Mouse (Mus musculus) erythroblast, adult 5-6 weeks (primary cell): ENCODE results near the gene Cstf1. TPM values are rescaled to one million over a fixed set of nuclear protein-coding genes. Genes with fewer than 3 reads are reported as not detected.

Experiments
- ATAC-seq: replicated peaks from 2 replicates; pipeline ENCODE4 v1.8.0; 2016; ENCODE audit warnings: moderate number of reproducible peaks, mild to moderate bottlenecking, moderate TSS enrichment, inconsistent platforms; ENCODE audit not compliant: poor library complexity, low FRiP score, severe bottlenecking
- total RNA-seq, 2 experiments: library from RNA; stranded (forward) in 1 of 2; stranded (reverse) in 1 of 2; fragments of 150-400 nt in 1 of 2; fragments of 200-764, 138-1000 nt in 1 of 2; gene quantifications; 2 replicates each; pipeline versions ENCODE4 v1.2.3 to v1.2.4; 2015 to 2017; ENCODE audit warnings: low replicate concordance in 2 of 2

Cstf1 gene
- total RNA-seq, 2 experiments from 2014 or later = 5.6 to 6.3 TPM

DNA sequence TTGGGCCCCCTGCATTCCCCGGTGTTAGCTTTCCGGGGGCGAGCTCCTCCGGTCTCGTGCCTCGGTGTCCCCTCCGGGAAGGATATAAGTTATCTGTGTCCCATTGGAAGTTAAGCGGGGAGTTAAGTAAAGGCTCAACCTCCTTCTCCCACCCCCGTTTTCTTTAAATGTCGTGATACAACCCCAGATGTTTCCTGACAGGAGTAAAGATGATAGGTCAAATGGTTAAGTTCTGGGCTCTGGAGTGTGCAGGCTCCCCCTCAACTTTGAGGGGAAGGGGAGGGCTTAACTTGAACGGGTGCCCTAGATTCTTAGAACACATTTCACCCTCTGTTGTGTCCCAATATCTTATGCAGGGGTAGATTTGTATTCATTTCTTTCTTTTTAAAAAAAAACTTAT is 777 bp downstream of the Cstf1 start:
- no peak for ATAC-seq

DNA sequence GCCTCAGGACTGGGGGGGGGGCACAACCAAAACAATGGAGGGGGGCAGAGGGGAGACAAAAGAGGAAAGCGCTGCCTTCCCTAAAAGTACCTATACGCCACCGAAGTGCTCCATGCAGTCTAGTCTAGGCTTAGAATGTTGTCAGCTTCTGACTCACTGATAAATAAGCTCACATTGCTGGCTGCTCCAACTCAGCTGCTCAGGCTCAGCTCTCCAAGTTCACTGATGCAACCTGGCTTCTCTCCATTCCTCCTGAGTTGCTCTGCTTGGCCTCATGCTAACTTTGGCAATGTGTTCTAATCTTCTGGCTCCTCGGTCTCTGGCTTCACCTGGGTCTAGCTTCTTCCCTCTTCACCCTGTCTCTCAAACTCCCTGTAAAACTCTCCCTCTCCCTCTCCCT is 6.1 kb downstream of the Cstf1 start:
- no peak for ATAC-seq

DNA sequence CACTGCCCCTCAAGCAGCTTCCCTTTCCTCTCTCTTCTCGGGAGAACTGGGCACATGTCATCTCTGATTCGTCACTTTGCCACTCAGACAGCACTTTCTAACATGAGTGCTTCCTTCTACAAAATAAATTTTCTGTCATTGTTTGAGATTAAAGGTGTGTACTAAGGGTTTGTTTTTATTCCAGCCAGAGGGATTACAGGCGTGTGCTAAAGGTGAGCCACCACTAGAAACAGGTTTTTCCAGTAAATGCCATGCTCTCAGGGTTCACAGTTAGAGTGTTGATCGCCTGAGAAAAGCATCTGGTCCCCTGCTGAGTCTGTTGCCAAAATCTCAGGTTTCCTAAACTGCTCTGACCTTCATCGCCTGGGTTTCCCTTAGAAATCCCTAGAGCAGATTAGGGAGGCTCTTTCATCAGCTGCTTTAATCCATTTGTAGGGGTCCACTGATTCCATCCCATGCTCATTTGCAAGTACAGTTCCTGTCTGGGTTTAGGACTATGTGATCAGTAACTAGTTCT is 6.6 kb downstream of the Cstf1 start:
- ATAC-seq = no peak

DNA sequence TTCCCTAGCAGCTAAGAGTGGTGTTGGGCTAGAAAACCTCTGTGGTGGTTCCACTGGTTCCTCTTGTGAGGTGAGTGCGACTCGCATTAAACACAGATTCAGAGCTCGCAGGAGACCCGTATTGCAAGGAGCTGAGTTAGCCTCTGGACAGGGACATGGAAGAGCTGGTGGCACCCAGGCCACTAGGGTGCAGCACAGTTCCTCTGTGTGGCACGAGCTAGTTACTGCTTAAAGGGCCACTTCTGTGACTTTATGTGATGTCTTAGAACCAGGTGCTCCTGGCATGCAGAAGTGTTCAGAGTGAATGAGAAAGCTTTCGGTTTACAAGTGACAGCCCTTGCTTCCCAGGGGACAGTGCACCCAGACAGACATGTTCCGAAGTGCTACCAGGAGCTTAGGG is 7.9 kb downstream of the Cstf1 start:
- ATAC-seq = no peak; the same call in 1 of the 2 replicates

DNA sequence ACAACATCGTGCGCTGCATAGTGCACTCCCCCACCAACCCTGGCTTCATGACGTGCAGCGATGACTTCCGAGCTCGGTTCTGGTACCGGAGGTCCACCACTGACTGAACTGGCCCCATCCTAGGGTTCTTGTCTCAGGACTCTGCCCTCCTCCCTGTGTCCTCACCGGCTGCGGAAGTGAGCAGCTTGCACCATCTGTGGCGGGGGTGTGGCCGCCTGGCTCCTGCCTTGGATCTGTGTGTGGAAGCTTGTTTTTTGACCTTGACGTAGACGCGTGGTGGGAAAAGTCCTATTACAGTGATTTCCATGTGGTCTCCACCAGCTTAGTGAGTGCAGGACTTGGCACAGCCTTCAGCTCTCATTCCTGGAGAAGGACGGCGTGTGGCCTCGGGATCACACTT is 10.0 kb downstream of the Cstf1 start:
- no peak for ATAC-seq

DNA sequence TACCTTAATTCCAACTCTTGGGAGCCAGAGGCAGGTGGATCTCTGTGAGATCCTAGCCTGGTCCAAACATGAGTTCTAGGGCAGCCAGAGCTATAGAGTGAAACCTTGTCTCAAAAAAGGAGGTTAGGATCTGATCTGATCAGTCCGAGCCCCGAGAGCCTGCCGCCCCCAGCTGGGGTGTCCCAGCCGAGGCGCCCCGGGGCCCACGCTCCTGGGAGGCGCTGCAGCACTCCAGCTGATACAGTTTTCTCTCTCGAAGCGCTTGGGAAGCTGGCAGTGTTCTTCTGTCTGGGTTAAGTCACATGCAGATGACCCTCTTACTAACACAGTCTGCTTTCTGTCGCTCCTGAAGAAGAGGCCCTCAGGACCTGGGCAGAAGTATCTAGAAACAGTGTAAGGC is 10.9 kb downstream of the Cstf1 start:
- no peak for ATAC-seq

DNA sequence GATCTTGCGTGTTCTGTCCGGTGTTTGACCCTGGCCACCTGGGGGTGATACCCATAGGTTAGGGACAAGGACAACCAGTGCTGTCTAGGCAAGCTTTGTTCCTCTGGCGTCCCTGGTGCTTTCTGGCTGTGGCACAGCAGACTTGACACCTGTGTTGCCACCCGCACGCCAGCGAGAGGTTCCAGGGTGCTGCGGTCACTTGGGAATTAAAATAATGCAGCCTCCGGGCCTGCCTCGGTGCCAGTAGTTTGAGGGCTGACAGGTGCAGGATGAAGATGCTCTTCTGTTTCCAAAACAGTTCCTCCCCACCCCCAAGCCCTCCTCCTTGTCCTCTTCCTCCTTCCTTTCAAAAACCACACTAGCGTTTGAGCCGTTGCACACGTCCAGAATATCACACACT is 11.4 kb downstream of the Cstf1 start:
- ATAC-seq = no peak

DNA sequence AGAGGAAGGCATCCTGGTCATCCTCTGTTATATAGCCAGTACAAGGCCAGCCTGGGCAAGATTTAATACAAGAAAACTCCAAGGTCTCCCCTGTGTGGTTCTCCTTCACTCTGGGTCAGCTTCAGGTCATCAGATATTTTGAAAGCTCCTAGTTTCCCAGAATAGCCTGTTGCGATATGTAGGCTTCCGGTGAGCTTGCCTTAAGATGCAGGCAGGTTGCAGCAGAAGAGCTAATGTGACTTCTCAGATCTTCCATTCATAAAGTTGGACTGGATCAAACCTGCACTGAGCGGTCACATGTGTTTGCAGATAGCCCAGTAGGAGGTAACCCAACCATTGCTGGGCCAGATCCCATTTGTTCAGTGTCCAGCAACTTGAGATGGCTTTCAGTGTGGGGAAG is 14.2 kb downstream of the Cstf1 start:
- ATAC-seq = no peak

DNA sequence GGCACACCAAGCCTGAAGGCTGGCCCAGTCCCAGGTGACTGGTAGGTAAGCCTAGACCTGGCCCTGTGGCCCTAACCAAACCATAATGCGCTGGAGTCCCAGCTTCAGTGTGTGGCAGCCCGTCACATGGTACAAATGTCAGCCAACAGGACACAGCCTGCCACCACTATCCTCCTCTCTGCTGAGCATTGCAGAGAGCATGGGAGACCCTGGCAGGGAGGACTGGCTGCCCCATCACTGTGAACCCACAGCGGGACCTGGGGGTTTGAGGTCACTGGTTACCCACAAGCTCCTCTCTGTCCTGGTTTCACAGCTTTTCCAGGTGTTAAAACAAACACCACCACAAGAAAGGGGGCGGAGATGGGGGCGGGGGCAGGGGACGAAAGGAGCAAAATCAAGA is 19.9 kb downstream of the Cstf1 start:
- no peak for ATAC-seq

DNA sequence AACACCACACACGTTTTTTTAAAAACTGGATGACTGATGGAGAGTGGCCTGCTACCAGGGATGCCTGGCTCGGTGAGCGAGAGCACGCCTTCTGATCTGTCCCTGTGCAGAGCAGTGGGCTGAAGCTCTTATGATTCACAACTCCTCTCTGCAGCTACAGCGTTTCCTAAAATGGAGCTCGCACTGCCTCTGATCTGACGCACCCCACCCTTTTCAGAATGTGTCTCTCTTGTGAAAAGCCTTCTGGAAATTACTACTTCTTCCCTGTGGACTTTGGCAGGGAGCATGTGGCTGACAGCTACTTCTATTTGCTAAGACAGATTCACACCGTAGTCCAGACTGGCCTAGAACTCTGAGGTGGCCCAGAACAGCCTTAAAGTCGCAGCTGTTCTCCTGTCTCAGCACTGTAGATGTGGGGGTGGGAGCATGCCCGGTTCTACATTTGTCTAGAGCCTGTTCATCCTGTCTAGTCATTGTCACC is 21.6 kb downstream of the Cstf1 start:
- ATAC-seq = 0 out of 2 replicates have a peak, but pooled peaks have one; percentile 34

DNA sequence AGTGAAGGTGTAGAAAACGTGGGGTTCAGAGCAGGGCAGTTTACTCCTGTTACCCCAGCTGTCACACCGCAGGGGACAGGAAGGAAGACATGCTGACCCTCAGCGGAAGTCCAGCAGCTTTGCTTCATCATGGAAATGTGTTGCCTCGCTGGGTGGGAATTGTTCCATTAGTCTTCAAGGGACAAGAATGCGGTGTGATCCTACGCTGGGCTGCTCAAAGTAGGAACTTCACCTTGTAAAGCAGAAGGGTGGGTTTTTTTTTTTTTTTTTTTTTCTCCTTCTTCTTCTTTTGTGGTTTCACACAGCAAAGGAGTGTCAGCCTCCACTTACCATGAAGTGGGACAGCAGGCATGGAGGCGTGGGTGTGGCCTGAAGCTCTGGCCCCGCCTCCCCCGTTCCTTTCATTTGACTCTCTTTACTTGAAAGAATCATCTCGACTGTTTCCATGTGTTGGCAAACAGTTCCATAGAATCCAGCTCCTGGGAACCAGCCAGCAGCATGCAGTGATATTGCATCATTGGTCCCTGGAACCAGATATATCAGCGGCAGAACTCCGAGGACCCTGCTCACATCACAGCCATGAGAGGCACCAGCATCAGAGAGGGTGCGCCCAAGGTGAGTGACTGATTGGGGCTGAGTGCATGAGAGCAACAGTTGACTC is 23.0 kb downstream of the Cstf1 start, which contains the start of gene Cass4:
Cass4 (plus strand) TSS at position 404 of the 661 bp plus-strand sequence.
- peak; percentile 69 for ATAC-seq

DNA sequence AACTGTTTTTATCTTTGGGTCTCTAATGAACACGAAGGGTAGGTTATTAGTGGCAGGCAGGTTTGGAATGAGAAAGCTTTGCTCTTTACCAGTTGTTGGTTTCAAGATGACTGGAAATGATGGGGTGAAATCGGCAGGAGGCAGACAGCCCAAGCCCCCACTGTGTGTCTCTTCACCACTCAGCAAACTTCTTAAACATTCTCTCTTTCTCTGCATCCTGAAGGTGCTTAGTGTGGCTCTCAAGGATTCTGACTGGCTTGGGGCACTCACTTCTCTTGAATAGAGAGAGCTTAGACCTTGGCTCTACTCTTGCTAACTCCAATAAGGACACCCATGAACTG is 23.5 kb downstream of the Cstf1 start:
- ATAC-seq = no peak

DNA sequence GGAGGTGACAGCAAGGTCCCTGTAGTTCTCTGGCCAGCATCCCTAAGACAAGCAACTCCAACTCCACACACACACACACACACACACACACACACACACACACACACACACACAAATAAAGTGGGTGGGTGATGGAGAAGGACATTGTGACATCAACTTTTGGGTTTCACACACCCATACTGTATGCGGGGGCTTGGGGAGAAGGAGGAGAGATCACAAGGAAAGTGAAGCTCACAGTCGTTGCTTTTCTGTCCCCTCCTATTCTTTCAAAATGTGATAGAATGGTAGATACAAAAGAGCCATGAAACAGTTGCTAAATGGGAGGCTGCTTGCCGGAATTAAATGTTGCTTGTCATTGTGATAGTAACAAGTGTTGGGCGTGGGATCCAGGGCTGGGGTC is 24.2 kb downstream of the Cstf1 start:
- no peak for ATAC-seq

DNA sequence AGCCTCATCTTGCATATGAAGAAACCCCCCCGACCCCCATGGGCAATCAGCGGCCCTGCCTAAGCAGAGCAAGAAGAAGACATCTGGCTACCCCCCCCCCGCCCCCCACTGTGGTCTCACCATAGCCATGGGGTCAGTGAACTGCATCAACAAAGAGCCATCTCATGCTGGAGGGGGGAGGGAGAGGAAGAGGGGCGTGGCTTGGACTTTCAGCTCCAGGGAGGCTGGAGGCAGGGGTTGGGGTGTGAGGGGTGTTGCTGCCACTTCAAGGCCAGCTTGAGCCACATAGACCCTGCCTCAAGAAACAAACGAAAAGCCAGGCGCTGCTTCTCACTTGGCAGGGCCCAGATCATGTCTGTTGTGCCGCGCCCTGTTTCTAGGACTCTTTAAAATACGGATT is 25.5 kb downstream of the Cstf1 start:
- no peak for ATAC-seq

DNA sequence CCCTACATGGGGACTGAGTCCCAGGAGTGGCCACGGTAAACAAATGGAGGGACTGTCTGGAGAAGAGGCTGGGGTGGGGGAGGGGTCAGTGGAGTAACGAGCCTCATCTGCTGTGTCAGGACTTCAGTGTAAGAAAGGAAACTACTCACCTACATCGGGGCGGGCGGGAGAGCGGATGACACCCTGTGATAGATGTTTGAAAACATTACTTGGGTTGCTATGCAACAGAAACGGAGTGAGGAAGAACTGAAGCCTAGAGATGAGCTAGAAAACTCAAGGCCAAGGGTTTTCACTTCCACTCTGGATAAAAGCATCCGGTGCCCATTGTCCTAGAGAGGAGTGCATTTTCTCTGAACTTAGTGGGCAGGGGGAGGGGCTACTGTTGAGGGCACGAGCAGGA is 29.4 kb downstream of the Cstf1 start:
- no peak for ATAC-seq

DNA sequence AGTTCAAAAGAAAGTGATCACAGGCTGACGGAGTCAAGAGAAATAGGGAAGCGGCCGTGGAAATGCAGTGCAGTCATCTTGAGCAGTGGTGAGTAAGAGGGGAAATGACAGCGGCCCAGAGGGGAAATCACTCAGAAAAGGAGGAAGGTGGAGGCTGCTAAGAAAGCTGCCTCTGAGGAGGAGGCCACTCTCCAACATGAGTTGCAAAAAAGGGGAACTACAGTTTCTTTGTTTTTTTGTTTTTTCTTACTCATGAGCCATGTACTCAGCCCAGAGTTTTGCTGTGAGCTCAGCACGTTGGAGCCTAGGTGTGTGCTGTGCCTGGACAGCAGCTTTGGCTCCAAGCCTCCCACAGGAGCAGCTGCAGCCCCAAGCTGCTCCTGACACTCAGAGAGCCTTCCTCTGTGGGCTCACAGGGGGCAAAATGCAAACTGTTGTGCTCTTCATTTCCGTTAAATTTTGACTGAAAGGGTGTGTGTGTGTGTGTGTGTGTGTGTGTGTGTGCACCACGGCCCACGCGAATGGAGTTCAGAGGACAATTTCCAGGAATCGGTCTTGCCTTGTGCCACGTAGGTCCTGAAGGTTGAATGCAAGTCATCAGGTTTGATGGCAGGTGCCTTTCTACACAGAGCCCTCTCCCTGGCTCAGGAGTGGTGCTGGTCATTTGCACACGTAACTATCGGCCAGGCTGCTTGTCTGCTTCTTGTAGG is 30.8 kb downstream of the Cstf1 start:
- no peak for ATAC-seq

DNA sequence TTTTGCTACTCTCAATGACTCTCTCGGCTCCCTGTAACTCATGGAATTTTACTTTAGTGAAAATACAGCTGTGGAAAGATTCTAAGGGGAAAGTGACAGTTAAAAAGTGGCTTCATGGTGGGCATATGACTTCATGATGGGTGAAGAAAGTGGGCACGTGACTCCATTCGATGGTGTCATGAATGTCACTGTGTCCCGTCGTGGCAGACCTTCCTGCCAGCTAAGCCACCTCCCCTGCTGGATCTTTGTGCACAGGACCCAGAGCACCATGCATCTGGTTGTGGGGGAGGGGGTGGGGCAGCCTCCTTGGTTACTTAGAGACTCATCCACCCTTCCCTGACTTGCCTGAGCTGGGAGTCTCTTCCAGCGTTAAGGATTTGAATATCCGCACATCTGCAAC is 33.8 kb downstream of the Cstf1 start:
- no peak for ATAC-seq

DNA sequence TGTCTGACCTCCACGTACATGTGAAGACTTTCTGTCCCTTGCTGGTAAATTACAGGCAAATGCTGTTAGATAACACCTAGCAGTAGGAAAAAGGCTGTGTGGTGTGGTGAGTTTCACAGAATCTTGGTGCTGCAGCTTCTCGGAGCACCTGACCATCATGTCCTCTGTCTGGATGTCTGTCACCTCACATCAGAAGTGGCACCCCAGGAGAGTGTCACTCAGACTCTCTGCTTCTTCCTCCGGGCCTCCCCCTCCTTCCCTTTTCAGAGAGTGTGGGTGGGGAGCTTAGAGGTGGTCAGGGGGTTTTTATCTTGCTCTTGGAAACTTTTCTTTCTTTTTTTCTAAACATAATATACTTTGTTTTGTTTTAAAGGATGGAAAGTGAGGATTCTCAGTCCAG is 34.5 kb downstream of the Cstf1 start:
- ATAC-seq = no peak

DNA sequence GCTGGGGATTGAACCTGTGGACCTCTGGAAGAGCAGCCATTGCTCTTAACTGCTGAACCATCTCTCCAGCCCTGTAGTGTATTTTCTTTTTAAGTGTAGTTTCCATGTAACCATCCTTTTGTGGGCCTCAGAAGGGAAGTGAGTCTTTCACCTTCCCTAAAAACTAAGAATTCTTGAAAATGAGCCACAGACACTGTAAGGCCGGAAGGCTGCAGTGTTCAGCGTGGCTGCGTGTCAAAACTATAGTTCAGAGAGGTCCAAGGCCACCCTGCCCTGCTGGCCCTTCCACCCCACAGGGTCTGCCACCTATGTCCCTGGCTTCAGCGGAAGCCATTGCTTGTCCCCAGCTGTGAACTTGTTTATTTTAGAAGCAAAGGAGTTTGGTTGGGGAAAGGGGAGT is 35.7 kb downstream of the Cstf1 start:
- ATAC-seq = no peak

DNA sequence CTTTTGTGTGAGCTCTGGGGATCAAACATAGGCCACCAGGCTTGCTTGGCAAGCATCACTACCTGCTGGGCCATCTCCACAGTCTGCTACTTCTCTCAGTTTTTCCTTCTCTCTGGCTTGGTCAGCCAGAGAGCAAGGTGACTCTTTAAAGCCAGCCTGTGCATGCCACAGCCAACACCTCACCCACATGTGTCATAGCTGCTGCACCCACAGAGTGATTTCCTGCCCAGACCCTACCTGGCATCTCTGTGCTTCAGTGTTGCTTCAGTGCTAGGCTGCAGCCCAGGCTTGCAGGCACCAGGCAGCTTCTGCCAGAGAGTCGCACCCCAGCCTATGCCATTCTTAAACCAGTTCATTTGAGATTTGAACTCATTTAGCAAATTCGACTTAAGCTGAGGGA is 37.0 kb downstream of the Cstf1 start:
- ATAC-seq = no peak

DNA sequence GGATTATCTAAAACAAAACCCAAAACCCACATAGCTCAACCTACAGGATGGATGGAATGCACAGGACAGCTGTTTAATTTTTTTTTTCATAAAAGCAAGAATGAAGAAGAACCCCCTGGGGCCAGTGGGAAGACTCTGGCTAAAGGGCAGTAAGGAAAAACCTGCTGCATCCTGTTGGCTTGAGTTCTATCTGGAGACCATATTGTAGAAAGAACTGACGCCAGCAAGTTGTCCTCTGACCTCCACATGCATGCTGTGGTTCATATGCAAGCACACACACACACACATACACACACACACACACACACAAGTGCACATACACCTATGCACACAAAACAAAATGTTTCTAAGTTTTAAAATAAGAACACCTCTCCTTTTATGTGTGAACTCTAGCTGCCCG is 40.2 kb downstream of the Cstf1 start:
- ATAC-seq = no peak
